Mouse (Mus musculus): Measurements from ENCODE around the gene Brdt. TPM values are rescaled to one million over a fixed set of nuclear protein-coding genes. Genes with fewer than 3 reads are reported as not detected.

Gene Brdt
- total and polyA plus RNA-seq, 2 experiments from 2014 or later: 0.70 to 1.1 TPM

DNA sequence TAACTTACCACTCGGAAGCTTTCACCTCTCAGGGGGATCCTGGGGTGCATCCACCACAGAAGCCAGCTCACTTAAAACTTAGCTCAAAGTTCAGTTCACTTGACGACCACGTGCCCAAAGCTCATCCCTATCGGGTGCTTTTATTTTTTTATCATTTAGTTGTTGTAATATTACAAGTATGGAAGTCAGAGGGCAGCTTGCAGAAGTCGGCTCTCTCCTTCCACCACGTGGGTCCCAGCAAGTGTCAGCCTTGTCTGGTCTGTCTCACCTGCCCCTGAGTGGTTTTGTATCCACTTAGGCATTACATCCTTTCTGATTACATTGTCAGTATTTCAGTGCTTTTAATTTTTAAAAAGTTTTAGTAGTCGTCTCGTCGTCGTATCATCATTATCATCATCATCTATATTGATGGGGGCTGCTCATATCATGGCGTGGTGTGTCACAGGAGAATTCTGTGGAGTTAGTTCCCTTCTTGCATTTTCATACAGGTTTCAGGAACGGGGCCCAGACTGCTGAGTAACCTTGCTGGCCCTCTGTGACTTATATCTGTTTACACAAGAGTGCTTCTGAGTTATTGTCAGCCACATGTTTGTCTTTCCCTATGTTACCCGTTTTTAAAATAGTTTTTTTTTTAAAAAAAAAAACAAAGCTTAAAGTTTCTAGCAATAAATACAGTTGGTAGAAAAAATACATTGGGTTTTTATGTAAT is 26.7 kb upstream of the Brdt start:
- ATAC-seq (ENCODE audit: insufficient read depth, low read depth) (no peak), DNase-seq (ENCODE audit: low spot score) (no peak)
- Histone ChIP-seq H3K4me2 (ENCODE audit: low read depth, low read length) (0 out of 2 replicates have a peak overlapping the region, but pooled peaks have one; percentile 50), H3K9ac (replicated peaks; ENCODE audit: low read depth, low read length) (no peak overlapping the region), H3K27me3 (ENCODE audit: control insufficient read depth, insufficient read depth, low read length) (no peaks in the 10 kb centered on the region), H3K9me3 (replicated peaks; ENCODE audit: control insufficient read depth, low read length) (no peaks in the 10 kb centered on the region), H3K4me3 (ENCODE audit: low read depth, low read length) (no peak overlapping the region), H3K4me1 (ENCODE audit: control insufficient read depth, insufficient read depth) (peaks cover 7% of the 10 kb centered on the region; the same call in 1 of the 2 replicates), H3K27ac (ENCODE audit: low read depth) (no peak overlapping the region), H3K36me3 (replicated peaks; ENCODE audit: control insufficient read depth, insufficient read depth, low read length) (no peaks in the 10 kb centered on the region)
- 55% methylated on average over 13 of the region's 13 CpGs for WGBS
- TF ChIP-seq CTCF (IDR thresholded peaks at IDR 0.05; ENCODE audit: low read depth) (no peak), EP300 (IDR thresholded peaks at IDR 0.05; ENCODE audit: low read depth) (no peak)

DNA sequence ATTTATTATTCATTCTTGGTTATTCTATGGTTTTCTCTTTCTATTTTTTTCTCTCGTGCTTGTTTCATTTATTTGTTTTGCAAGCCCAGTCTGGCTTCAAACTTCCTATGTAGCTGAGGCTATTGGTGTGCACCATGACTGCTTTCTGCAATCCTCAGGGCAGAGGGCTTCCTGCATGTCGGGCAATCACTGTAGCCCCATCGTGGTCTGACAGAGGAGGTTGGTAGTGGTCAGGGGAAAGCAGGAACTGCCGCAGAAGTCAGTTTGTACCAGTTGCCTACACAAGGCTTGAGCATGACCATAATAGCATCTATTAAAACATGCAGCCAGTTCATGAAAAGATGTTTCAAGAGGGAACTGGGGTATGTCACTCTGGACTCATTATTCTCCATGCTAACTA is 23.5 kb upstream of the Brdt start:
- no peaks in the 10 kb centered on the region for H3K9me3 ChIP-seq (replicated peaks; ENCODE audit: control insufficient read depth, low read length)
- no peaks in the 10 kb centered on the region for H3K36me3 ChIP-seq (replicated peaks; ENCODE audit: control insufficient read depth, insufficient read depth, low read length)
- H3K4me1 ChIP-seq (ENCODE audit: control insufficient read depth, insufficient read depth): peaks cover 7% of the 10 kb centered on the region; the same call in 1 of the 2 replicates
- ATAC-seq (ENCODE audit: insufficient read depth, low read depth) (no peak), DNase-seq (ENCODE audit: low spot score) (no peak)
- no peak overlapping the region for H3K4me3 ChIP-seq (ENCODE audit: low read depth, low read length)
- no peaks in the 10 kb centered on the region for H3K27me3 ChIP-seq (ENCODE audit: control insufficient read depth, insufficient read depth, low read length)
- H3K4me2 ChIP-seq (ENCODE audit: low read depth, low read length): no peak overlapping the region
- H3K9ac ChIP-seq (replicated peaks; ENCODE audit: low read depth, low read length): no peak overlapping the region
- H3K27ac ChIP-seq (ENCODE audit: low read depth): no peak overlapping the region
- whole genome bisulfite sequencing: 80% methylated on average over 4 of the region's 4 CpGs
- no peak for TF ChIP-seq CTCF (IDR thresholded peaks at IDR 0.05; ENCODE audit: low read depth)
- TF ChIP-seq EP300 (IDR thresholded peaks at IDR 0.05; ENCODE audit: low read depth): no peak

- Histone ChIP-seq H3K9ac (replicated peaks; ENCODE audit: low read depth, low read length) (no peak overlapping the region), H3K4me1 (ENCODE audit: control insufficient read depth, insufficient read depth) (peaks cover 7% of the 10 kb centered on the region; the same call in 1 of the 2 replicates), H3K4me2 (ENCODE audit: low read depth, low read length) (no peak overlapping the region), H3K9me3 (replicated peaks; ENCODE audit: control insufficient read depth, low read length) (no peaks in the 10 kb centered on the region), H3K27me3 (ENCODE audit: control insufficient read depth, insufficient read depth, low read length) (no peaks in the 10 kb centered on the region), H3K27ac (ENCODE audit: low read depth) (no peak overlapping the region), H3K36me3 (replicated peaks; ENCODE audit: control insufficient read depth, insufficient read depth, low read length) (no peaks in the 10 kb centered on the region), H3K4me3 (ENCODE audit: low read depth, low read length) (no peak overlapping the region)
- ATAC-seq (ENCODE audit: insufficient read depth, low read depth) (no peak), DNase-seq (ENCODE audit: low spot score) (no peak)
- WGBS: 86% methylated on average over 7 of the region's 7 CpGs
- no peak for TF ChIP-seq CTCF (IDR thresholded peaks at IDR 0.05; ENCODE audit: low read depth)
- no peak for TF ChIP-seq EP300 (IDR thresholded peaks at IDR 0.05; ENCODE audit: low read depth)
These were observed 13.8 kb upstream of the Brdt start for GRCm38 (mm10) chr5:107317141-107317540.

GRCm38 (mm10) chr5:107320703-107321102 is 10.3 kb upstream of the Brdt start:
- Histone ChIP-seq H3K4me3 (ENCODE audit: low read depth, low read length) (no peak overlapping the region), H3K36me3 (replicated peaks; ENCODE audit: control insufficient read depth, insufficient read depth, low read length) (no peaks in the 10 kb centered on the region), H3K9ac (replicated peaks; ENCODE audit: low read depth, low read length) (no peak overlapping the region), H3K27me3 (ENCODE audit: control insufficient read depth, insufficient read depth, low read length) (no peaks in the 10 kb centered on the region), H3K27ac (ENCODE audit: low read depth) (no peak overlapping the region), H3K4me2 (ENCODE audit: low read depth, low read length) (peak overlapping the region; percentile 18; the same call in 1 of the 2 replicates), H3K4me1 (ENCODE audit: control insufficient read depth, insufficient read depth) (peaks cover 7% of the 10 kb centered on the region; the same call in 1 of the 2 replicates), H3K9me3 (replicated peaks; ENCODE audit: control insufficient read depth, low read length) (no peaks in the 10 kb centered on the region)
- TF ChIP-seq EP300 (IDR thresholded peaks at IDR 0.05; ENCODE audit: low read depth): no peak
- peak; percentile 88 for TF ChIP-seq CTCF (IDR thresholded peaks at IDR 0.05; ENCODE audit: low read depth)
- no peak for ATAC-seq (ENCODE audit: insufficient read depth, low read depth)
- 2% methylated on average over 1 of the region's 1 CpGs for WGBS
- peak; percentile 58 for DNase-seq (ENCODE audit: low spot score)

DNA sequence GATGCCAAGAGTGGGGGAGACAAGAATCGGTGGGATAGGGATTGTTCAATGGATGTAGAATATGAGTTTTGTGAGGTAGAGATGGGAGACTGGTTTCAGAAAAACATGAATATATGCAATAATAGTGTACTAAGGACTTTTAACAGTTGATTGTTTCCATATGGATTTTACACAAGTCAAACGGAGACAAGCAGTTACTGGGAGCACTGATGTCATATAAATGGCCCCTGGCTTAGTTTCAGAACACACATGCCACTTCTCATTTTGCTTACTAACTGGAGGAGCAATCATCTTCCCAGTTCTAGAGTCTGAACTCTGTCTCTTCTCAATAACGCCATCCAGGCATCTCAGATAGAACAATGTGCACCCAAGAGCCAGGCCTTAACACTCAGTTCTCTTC is 9.4 kb downstream of the Brdt start:
- no peak for DNase-seq (ENCODE audit: low spot score)
- 72% methylated on average over 3 of the region's 3 CpGs for WGBS
- Histone ChIP-seq H3K9me3 (replicated peaks; ENCODE audit: control insufficient read depth, low read length) (no peaks in the 10 kb centered on the region), H3K36me3 (replicated peaks; ENCODE audit: control insufficient read depth, insufficient read depth, low read length) (no peaks in the 10 kb centered on the region), H3K4me3 (ENCODE audit: low read depth, low read length) (no peak overlapping the region), H3K4me1 (ENCODE audit: control insufficient read depth, insufficient read depth) (no peaks in the 10 kb centered on the region), H3K9ac (replicated peaks; ENCODE audit: low read depth, low read length) (no peak overlapping the region), H3K27ac (ENCODE audit: low read depth) (no peak overlapping the region), H3K4me2 (ENCODE audit: low read depth, low read length) (no peak overlapping the region), H3K27me3 (ENCODE audit: control insufficient read depth, insufficient read depth, low read length) (no peaks in the 10 kb centered on the region)
- no peak for TF ChIP-seq EP300 (IDR thresholded peaks at IDR 0.05; ENCODE audit: low read depth)
- no peak for TF ChIP-seq CTCF (IDR thresholded peaks at IDR 0.05; ENCODE audit: low read depth)
- no peak for ATAC-seq (ENCODE audit: insufficient read depth, low read depth)

DNA sequence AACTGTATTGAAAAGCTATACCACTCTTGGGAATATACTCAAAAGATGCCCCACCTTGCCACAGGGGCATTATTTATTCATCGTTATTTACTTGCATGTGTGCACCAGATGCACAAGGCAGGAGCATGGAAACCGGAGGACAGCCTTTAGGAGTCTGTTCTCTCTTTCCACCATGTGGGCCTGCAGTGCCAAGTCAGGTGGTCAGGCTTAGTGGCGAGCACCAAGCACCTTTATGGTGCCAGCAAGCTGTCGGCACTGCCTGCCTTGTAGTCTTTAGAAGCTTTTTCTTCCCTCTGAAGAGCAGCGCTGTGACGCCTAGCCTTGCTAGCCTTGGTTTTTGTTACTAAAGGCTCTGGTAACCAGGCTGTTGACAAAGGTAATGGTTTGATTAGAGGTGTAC is 11.9 kb downstream of the Brdt start:
- Histone ChIP-seq H3K36me3 (replicated peaks; ENCODE audit: control insufficient read depth, insufficient read depth, low read length) (no peaks in the 10 kb centered on the region), H3K4me3 (ENCODE audit: low read depth, low read length) (no peak overlapping the region), H3K9me3 (replicated peaks; ENCODE audit: control insufficient read depth, low read length) (no peaks in the 10 kb centered on the region), H3K4me2 (ENCODE audit: low read depth, low read length) (no peak overlapping the region), H3K27me3 (ENCODE audit: control insufficient read depth, insufficient read depth, low read length) (no peaks in the 10 kb centered on the region), H3K4me1 (ENCODE audit: control insufficient read depth, insufficient read depth) (no peaks in the 10 kb centered on the region), H3K27ac (ENCODE audit: low read depth) (no peak overlapping the region), H3K9ac (replicated peaks; ENCODE audit: low read depth, low read length) (no peak overlapping the region)
- 66% methylated on average over 6 of the region's 6 CpGs for WGBS
- TF ChIP-seq CTCF (IDR thresholded peaks at IDR 0.05; ENCODE audit: low read depth): no peak
- no peak for TF ChIP-seq EP300 (IDR thresholded peaks at IDR 0.05; ENCODE audit: low read depth)
- ATAC-seq (ENCODE audit: insufficient read depth, low read depth): no peak
- no peak for DNase-seq (ENCODE audit: low spot score)

All from heart, postnatal 0 days (tissue).